Mouse (Mus musculus) kidney, adult 2 months (tissue): ENCODE data around the gene Plekhh3. TPM values are rescaled to one million over a fixed set of nuclear protein-coding genes. Genes with fewer than 3 reads are reported as not detected.

Experiments used
- DNase-seq: peaks from one replicate; pipeline ENCODE4 v3.0.0; 2021
- H3K27ac ChIP-seq: fragments of 200-500 bp; 2 replicates; pipeline ENCODE4 v1.5.1; 2012; ENCODE audit warnings: low read depth, low read length, control low read depth, inconsistent platforms; ENCODE audit not compliant: insufficient read depth
- H3K27me3 ChIP-seq: fragments of 200-500 bp; replicated peaks from 2 replicates; pipeline ENCODE4 v1.6.1; 2012; ENCODE audit warnings: mild to moderate bottlenecking, moderate library complexity, low read length, inconsistent platforms; ENCODE audit not compliant: control insufficient read depth, insufficient read depth
- H3K36me3 ChIP-seq: fragments of 200-500 bp; 2 replicates; pipeline ENCODE4 v1.6.1; 2012; ENCODE audit warnings: mild to moderate bottlenecking, moderate library complexity, low read length, inconsistent platforms; ENCODE audit not compliant: control insufficient read depth, insufficient read depth
- H3K4me1 ChIP-seq: fragments of 200-500 bp; 2 replicates; pipeline ENCODE4 v1.6.1; 2011; ENCODE audit warnings: low read length; ENCODE audit not compliant: control insufficient read depth, insufficient read depth
- H3K4me3 ChIP-seq: fragments of 200-500 bp; 2 replicates; pipeline ENCODE4 v1.5.1; 2011; ENCODE audit warnings: mild to moderate bottlenecking, low read depth, low read length, control low read depth; ENCODE audit not compliant: insufficient read depth
- CTCF ChIP-seq: fragments of 200-500 bp; conservative IDR thresholded peaks from 2 replicates; pipeline ENCODE4 v1.5.1; 2011; ENCODE audit warnings: low read depth, mild to moderate bottlenecking, control low read depth, low read length, moderate library complexity, mixed read lengths; ENCODE audit not compliant: insufficient read depth, insufficient read length
- POLR2A ChIP-seq: fragments of 200-500 bp; IDR thresholded peaks from one replicate; pipeline ENCODE4 v1.6.1; 2011; ENCODE audit warnings: low read depth, low read length, control low read depth
- WGBS: fragments of 180-500 bp; shearing (Covaris S2); methylation state at CpG from one replicate; pipeline ENCODE4 v1.1.7; 2018; 5-methylcytosine and 5-hydroxymethylcytosine counted together
- polyA plus RNA-seq: library from polyadenylated mRNA; depleted of rRNA; stranded (reverse); fragments of >200 nt; gene quantifications from 2 replicates; pipeline ENCODE4 v1.2.3, GENCODE M21; 2012

The Plekhh3 gene
- polyA plus RNA-seq, 1 experiment: 19.3 TPM

DNA sequence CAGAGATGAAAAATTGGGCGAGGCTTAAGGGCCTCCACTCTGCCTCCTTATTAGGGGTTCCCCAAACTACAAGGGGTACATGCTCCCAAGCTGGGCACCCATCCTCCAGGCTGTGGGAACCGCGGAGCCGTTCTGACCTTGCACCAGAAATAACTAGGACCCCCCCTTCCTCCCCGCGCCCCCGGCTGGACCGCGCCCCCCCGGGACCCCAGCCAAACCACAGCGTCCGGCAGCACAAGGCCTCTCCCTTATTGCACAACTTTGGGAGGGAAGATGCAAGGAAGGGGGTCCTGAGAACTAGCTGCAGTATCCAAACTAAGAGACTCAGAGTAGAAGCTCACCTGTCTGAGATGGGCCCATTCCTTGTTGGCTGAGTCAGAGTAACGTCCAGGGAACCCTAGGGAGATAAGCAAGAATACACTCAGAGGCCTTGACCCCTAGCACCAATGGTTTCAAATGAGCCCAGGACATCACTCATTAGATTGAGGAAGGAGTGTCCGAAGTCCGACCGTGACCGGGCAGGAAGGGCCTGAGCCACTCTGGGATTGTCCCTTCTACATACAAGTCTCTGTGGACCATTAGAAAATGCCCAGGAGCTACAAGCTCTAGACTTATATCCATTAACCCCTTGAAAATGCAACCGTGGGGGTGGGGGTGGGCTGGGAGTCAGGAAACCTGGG lies 2.7 kb downstream of the Plekhh3 start:
- Histone ChIP-seq H3K27ac (0 out of 2 replicates have a peak overlapping the region, but pooled peaks have one; percentile 10), H3K4me3 (peak overlapping the region; percentile 17; the same call in 1 of the 2 replicates), H3K4me1 (peaks cover 19% of the 10 kb centered on the region; the same call in 1 of the 2 replicates), H3K36me3 (peaks cover 4% of the 10 kb centered on the region; the same call in 1 of the 2 replicates), H3K27me3 (no peaks in the 10 kb centered on the region)
- 59% methylated on average over 18 of the region's 18 CpGs for WGBS
- TF ChIP-seq POLR2A (no peak), CTCF (no peak)
- DNase-seq: peak; percentile 66

DNA sequence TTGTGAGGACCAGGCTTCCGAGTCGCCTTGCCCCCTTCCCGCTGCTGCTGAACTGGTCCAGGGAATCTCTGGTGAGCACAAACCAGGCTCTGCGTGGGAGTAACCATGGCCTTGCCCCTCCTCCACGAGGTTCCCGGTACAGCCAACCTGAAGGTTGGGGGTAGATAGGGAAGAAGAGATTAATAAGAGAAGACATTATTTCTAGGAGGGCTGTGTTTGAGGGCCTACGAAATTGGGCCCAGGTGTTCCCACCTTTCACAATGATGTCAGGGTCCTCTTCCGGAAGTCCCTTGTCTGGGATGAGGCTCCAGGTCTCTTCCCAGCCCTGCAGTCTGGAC lies 3.2 kb downstream of the Plekhh3 start:
- TF ChIP-seq POLR2A (no peak), CTCF (no peak)
- Histone ChIP-seq H3K36me3 (peaks cover 4% of the 10 kb centered on the region; the same call in 1 of the 2 replicates), H3K27ac (0 out of 2 replicates have a peak overlapping the region, but pooled peaks have one; percentile 10), H3K4me1 (peaks cover 14% of the 10 kb centered on the region; the same call in 1 of the 2 replicates), H3K4me3 (no peak overlapping the region), H3K27me3 (no peaks in the 10 kb centered on the region)
- 71% methylated on average over 8 of the region's 8 CpGs for WGBS
- no peak for DNase-seq

GRCm38 (mm10) chr11:101167211-101167962 lies 3.8 kb downstream of the Plekhh3 start:
- 0 out of 2 replicates have a peak overlapping the region, but pooled peaks have one; percentile 10 for H3K27ac ChIP-seq
- WGBS: 77% methylated on average over 19 of the region's 19 CpGs
- no peaks in the 10 kb centered on the region for H3K27me3 ChIP-seq
- H3K4me3 ChIP-seq: no peak overlapping the region
- peaks cover 4% of the 10 kb centered on the region; the same call in 1 of the 2 replicates for H3K36me3 ChIP-seq
- peaks cover 12% of the 10 kb centered on the region; the same call in 1 of the 2 replicates for H3K4me1 ChIP-seq
- no peak for DNase-seq
- TF ChIP-seq POLR2A (no peak), CTCF (no peak)

DNA sequence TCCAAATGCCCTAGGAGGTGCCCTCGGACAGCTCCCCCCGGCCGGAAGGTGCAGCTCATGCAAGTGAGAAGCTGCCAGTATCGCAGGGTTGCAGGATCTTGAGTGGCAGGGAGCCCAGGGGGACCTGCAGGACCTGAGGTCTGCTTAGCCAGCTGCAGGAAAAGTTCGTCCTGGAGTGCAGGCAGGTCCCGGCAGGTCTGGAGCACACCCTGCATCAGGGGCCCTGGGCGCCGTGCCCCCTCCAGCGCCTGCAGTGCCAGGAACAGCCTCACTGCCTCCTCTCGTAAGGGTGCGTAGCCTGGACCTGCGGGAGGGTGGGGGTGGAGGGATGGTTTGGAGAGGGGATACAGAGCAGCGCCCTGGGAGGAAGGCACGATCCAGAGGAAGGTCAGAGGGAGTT lies 4.8 kb downstream of the Plekhh3 start:
- 85% methylated on average over 14 of the region's 14 CpGs for WGBS
- TF ChIP-seq CTCF (no peak), POLR2A (no peak)
- H3K4me3 ChIP-seq: no peak overlapping the region
- H3K27me3 ChIP-seq: no peaks in the 10 kb centered on the region
- H3K27ac ChIP-seq: no peak overlapping the region
- DNase-seq: no peak
- peaks cover 4% of the 10 kb centered on the region; the same call in 1 of the 2 replicates for H3K4me1 ChIP-seq
- peaks cover 4% of the 10 kb centered on the region; the same call in 1 of the 2 replicates for H3K36me3 ChIP-seq

GRCm38 (mm10) chr11:101164677-101165580 lies 6.2 kb downstream of the Plekhh3 start:
- no peak for TF ChIP-seq POLR2A
- TF ChIP-seq CTCF: no peak
- Histone ChIP-seq H3K36me3 (peaks cover 4% of the 10 kb centered on the region; the same call in 1 of the 2 replicates), H3K27me3 (no peaks in the 10 kb centered on the region), H3K4me3 (no peak overlapping the region), H3K27ac (no peak overlapping the region), H3K4me1 (peaks cover 4% of the 10 kb centered on the region; the same call in 1 of the 2 replicates)
- DNase-seq: no peak
- 78% methylated on average over 35 of the region's 35 CpGs for WGBS

GRCm38 (mm10) chr11:101164351-101164665 lies 6.8 kb downstream of the Plekhh3 start:
- TF ChIP-seq POLR2A (no peak), CTCF (no peak)
- Histone ChIP-seq H3K27ac (no peak overlapping the region), H3K27me3 (no peaks in the 10 kb centered on the region), H3K36me3 (peaks cover 4% of the 10 kb centered on the region; the same call in 1 of the 2 replicates), H3K4me3 (no peak overlapping the region), H3K4me1 (0 out of 2 replicates have a peak, but pooled peaks cover 3% of the 10 kb centered on the region)
- WGBS: 77% methylated on average over 21 of the region's 21 CpGs
- no peak for DNase-seq
